Mouse (Mus musculus) forebrain, embryonic 13.5 days (tissue): ENCODE data around the gene Jdp2. TPM values are rescaled to one million over a fixed set of nuclear protein-coding genes. Genes with fewer than 3 reads are reported as not detected.
A peak's percentile ranks its signal among the peaks of the same experiment; 100 is the strongest.

Experiments
- ATAC-seq: fragments of 200-750 bp; cut with Nextera tagmentation; 2 replicates; pipeline ENCODE4 v1.8.0; 2017
- H3K27ac ChIP-seq: fragments of 300-500 bp; sonication (generic); 2 replicates; pipeline ENCODE4 v1.5.1; 2015; ENCODE audit warnings: inconsistent platforms, mild to moderate bottlenecking, moderate library complexity
- H3K27me3 ChIP-seq: fragments of 300-500 bp; sonication (generic); 2 replicates; pipeline ENCODE4 v1.6.1; 2015; ENCODE audit warnings: mild to moderate bottlenecking, inconsistent platforms
- H3K36me3 ChIP-seq: fragments of 300-500 bp; sonication (generic); 2 replicates; pipeline ENCODE4 v1.6.1; 2015; ENCODE audit warnings: mild to moderate bottlenecking, inconsistent platforms; ENCODE audit not compliant: poor library complexity, severe bottlenecking
- H3K4me1 ChIP-seq: fragments of 300-500 bp; sonication (generic); 2 replicates; pipeline ENCODE4 v1.6.1; 2015; ENCODE audit warnings: inconsistent platforms
- H3K4me2 ChIP-seq: fragments of 300-500 bp; sonication (generic); 2 replicates; pipeline ENCODE4 v1.6.1; 2015; ENCODE audit warnings: inconsistent platforms, mild to moderate bottlenecking, moderate library complexity
- H3K4me3 ChIP-seq: fragments of 300-500 bp; sonication (generic); 2 replicates; pipeline ENCODE4 v1.5.1; 2015; ENCODE audit warnings: mild to moderate bottlenecking, inconsistent platforms
- H3K9ac ChIP-seq: fragments of 300-500 bp; sonication (generic); 2 replicates; pipeline ENCODE4 v1.6.1; 2015; ENCODE audit warnings: mild to moderate bottlenecking, inconsistent platforms
- H3K9me3 ChIP-seq: fragments of 300-500 bp; sonication (generic); replicated peaks from 2 replicates; pipeline ENCODE4 v1.6.1; 2016; ENCODE audit warnings: inconsistent platforms
- WGBS: fragments of 180-500 bp; shearing (Covaris S2); methylation state at CpG from one replicate; pipeline ENCODE4 v1.1.7; 2015; 5-methylcytosine and 5-hydroxymethylcytosine counted together
- polyA plus RNA-seq: library from polyadenylated mRNA; unstranded; fragments of >200 nt; fragmentation: Nextera tagmentation; extraction: Ambion mirVana; gene quantifications from 2 replicates; pipeline ENCODE4 v1.2.1, GENCODE M21; 2015

Jdp2 gene
- polyA plus RNA-seq, 1 experiment from 2014 or later: not detected

DNA sequence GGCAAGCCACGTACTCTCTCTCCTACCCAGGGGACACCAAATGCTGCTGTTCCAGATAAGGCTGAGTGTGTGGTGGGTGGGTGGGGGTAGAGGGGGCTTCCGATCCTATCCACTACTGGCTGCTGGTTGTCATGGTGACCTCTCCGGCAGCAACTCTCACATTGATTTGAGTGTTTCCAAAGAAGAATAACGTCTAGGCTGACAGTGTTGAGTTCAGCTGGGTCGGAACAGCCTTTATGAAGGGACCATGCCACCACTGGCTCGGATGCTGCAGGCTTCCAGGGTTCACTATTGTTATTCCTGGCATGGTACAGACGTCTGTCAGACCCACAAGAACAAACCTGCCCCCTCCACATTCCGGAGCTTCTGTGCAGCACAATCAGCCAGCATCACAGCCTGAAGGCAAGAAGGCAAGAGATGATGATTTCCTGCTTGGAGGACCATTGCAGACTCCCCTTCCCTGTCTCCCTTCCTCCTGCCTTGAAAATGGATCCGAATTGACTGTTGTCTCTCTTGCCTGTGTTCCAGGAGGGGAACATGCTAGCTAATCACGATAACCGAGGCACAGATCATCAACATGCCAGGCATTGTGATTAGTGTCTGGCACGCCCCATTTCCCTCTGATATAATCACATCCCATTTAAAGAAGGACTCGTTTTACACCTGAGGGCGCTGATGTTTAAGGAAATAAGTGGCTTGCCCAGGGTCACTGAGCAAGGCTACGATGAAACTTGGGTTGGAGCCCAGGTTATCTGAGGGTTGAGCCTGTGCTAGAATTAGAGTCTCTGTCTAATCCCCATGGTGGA lies 17.4 kb upstream of the Jdp2 start:
- ATAC-seq: peak; percentile 78
- H3K9ac ChIP-seq: peak overlapping the region; percentile 54; the same call in 1 of the 2 replicates
- no peaks in the 10 kb centered on the region for H3K27me3 ChIP-seq
- H3K4me1 ChIP-seq: peaks cover 14% of the 10 kb centered on the region
- H3K4me3 ChIP-seq: no peak overlapping the region
- peak overlapping the region; percentile 51 for H3K27ac ChIP-seq
- 31% methylated on average over 15 of the region's 15 CpGs for WGBS
- H3K4me2 ChIP-seq: peak overlapping the region; percentile 34
- no peaks in the 10 kb centered on the region for H3K36me3 ChIP-seq
- H3K9me3 ChIP-seq: no peaks in the 10 kb centered on the region

DNA sequence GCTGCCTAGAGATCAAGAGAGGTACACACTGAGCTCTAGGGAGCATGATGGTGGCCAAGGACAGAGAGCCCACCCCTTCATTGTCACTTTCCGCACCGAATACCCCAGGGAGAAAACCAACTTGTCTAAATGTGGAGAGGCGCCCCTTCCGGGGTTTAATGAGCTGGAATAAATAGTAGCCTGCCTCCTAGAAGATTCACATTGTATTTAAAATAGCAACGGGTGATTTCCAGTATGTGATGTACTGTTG lies 16.8 kb upstream of the Jdp2 start:
- 59% methylated on average over 5 of the region's 5 CpGs for WGBS
- Histone ChIP-seq H3K9ac (no peak overlapping the region), H3K4me1 (peaks cover 14% of the 10 kb centered on the region), H3K4me2 (0 out of 2 replicates have a peak overlapping the region, but pooled peaks have one; percentile 34), H3K9me3 (no peaks in the 10 kb centered on the region), H3K27ac (0 out of 2 replicates have a peak overlapping the region, but pooled peaks have one; percentile 31), H3K27me3 (no peaks in the 10 kb centered on the region), H3K36me3 (no peaks in the 10 kb centered on the region), H3K4me3 (no peak overlapping the region)
- ATAC-seq: no peak

DNA sequence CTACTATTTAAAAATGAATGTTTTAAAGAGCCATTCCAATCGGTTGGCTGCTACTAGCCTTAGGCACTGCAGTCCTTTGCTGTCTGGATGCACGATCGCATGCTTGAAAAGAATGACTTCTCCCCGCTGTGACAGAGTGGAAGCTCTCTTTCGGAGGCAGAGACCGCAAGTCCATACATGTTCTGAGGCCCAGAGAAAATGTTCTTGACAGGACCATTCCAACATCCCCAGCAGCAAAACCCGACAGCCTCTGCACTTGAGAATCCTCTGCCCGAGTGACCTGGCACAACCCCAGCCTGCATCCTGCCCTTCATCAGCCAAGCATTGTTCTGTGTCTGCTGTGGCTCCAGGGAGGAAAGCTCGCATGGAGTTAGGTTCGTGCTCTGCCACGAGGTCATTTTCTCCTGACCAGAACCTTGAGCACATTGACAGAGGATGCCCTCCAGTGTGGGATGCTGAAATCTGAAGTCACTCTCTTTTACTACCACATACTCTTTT lies 13.0 kb upstream of the Jdp2 start:
- Histone ChIP-seq H3K9me3 (no peaks in the 10 kb centered on the region), H3K36me3 (no peaks in the 10 kb centered on the region), H3K27me3 (no peaks in the 10 kb centered on the region), H3K4me3 (no peak overlapping the region), H3K9ac (no peak overlapping the region), H3K4me1 (peaks cover 14% of the 10 kb centered on the region), H3K4me2 (no peak overlapping the region), H3K27ac (no peak overlapping the region)
- 73% methylated on average over 11 of the region's 11 CpGs for WGBS
- ATAC-seq: no peak

DNA sequence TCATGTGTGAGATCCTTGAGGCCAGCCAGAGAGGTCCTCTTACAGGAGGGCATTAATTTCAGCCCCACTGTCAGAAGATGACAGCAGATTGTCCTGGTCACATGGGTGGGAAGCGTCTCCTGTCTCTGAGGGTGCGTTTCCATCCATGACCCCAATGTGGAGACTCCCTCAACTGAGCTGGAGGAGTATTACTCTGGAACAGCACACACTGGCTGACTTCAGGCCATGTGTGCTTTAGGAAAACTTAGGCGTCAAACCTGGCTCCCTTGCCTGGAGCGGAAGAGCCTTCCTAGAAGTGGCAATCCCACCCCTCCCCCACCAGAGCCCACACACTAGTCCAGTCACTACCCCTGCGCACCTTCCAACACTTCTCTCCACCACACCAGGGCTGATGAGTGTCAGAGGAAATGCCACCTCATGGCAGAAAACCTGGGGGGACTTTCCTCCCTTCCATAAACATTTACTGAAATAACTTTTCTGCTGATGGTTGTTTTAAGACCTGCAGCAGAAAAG lies 8.9 kb upstream of the Jdp2 start:
- ATAC-seq: no peak
- Histone ChIP-seq H3K4me3 (no peak overlapping the region), H3K36me3 (no peaks in the 10 kb centered on the region), H3K4me2 (no peak overlapping the region), H3K27ac (no peak overlapping the region), H3K27me3 (no peaks in the 10 kb centered on the region), H3K9ac (no peak overlapping the region), H3K4me1 (no peaks in the 10 kb centered on the region), H3K9me3 (no peaks in the 10 kb centered on the region)
- WGBS: 73% methylated on average over 5 of the region's 5 CpGs

DNA sequence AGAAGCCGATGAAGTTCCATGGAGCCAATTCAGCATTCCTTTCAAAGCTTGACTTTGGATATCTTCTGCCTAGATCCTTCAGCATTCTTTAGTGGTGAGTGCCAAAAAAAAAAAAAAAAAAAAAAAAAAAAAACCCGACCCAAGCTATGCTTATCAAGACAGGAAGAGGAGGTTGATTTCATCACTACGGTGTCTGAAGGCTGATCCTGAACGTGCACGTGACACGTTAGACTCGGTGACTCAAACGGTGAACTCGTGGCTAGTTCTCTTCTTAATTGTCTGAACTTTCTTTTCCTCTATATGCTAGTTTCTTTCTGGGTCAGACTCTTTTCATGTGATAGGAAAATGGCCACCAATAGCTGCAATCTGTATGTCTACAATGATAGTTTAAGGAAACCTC lies 5.9 kb upstream of the Jdp2 start:
- ATAC-seq: no peak
- no peaks in the 10 kb centered on the region for H3K9me3 ChIP-seq
- H3K27me3 ChIP-seq: peaks cover 8% of the 10 kb centered on the region
- no peak overlapping the region for H3K9ac ChIP-seq
- no peak overlapping the region for H3K4me3 ChIP-seq
- H3K36me3 ChIP-seq: no peaks in the 10 kb centered on the region
- no peak overlapping the region for H3K27ac ChIP-seq
- no peak overlapping the region for H3K4me2 ChIP-seq
- 88% methylated on average over 9 of the region's 9 CpGs for WGBS
- H3K4me1 ChIP-seq: no peaks in the 10 kb centered on the region

DNA sequence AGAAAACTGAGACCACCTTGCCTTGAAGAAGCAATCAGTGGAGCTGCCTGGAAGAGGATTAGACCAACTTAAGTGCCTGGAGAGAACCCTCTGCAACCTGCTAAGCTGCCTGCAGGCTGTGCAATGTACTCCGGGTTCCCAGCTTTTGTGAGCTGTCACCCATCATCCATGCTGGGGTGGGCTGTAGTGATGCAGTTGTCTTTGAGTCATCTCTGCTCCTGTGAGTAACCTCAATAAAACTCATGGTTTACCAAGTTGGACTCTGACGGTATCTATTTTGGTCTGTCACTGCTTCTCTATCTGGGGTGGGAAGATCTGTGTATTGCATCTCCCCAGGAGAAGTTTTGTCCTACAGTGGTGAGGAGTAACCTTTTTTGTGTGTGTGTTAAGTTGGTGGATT lies 4.4 kb upstream of the Jdp2 start:
- Histone ChIP-seq H3K9me3 (no peaks in the 10 kb centered on the region), H3K9ac (no peak overlapping the region), H3K27me3 (peaks cover 14% of the 10 kb centered on the region)

DNA sequence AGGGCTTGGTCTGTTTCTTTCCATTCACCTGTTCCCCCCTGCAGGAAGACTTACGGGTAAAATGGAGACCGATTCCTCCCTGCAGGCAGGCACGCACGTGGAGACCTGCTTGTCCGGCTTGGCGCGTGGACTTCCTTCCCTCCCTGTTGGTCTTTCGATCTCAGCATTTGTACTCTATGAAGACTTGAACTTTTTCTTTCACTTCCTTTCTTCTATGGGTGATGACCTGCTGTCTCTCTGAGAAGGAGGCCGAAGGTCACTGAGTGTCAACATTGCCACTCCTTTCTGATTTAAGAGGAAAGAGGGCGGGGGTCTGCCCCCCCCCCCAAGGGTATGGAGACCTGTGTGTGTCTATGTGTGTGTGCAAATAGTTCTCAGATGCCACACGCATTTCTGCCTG lies 774 bp upstream of the Jdp2 start:
- peak overlapping the region; percentile 86; the same call in 1 of the 2 replicates for H3K9ac ChIP-seq
- no peak for ATAC-seq
- no peaks in the 10 kb centered on the region for H3K9me3 ChIP-seq
- no peaks in the 10 kb centered on the region for H3K36me3 ChIP-seq
- no peak overlapping the region for H3K27ac ChIP-seq
- peak overlapping the region; percentile 71; the same call in 1 of the 2 replicates for H3K4me3 ChIP-seq
- H3K27me3 ChIP-seq: peaks cover 25% of the 10 kb centered on the region
- peaks cover 18% of the 10 kb centered on the region for H3K4me1 ChIP-seq
- H3K4me2 ChIP-seq: peak overlapping the region; percentile 86
- 55% methylated on average over 11 of the region's 11 CpGs for WGBS

More for the DNA sequence above, 4.4 kb upstream of the Jdp2 start:
- Histone ChIP-seq H3K4me2 (no peak overlapping the region), H3K4me3 (no peak overlapping the region), H3K4me1 (peaks cover 8% of the 10 kb centered on the region), H3K36me3 (no peaks in the 10 kb centered on the region), H3K27ac (no peak overlapping the region)
- ATAC-seq: no peak
- WGBS: 91% methylated on average over 2 of the region's 2 CpGs

DNA sequence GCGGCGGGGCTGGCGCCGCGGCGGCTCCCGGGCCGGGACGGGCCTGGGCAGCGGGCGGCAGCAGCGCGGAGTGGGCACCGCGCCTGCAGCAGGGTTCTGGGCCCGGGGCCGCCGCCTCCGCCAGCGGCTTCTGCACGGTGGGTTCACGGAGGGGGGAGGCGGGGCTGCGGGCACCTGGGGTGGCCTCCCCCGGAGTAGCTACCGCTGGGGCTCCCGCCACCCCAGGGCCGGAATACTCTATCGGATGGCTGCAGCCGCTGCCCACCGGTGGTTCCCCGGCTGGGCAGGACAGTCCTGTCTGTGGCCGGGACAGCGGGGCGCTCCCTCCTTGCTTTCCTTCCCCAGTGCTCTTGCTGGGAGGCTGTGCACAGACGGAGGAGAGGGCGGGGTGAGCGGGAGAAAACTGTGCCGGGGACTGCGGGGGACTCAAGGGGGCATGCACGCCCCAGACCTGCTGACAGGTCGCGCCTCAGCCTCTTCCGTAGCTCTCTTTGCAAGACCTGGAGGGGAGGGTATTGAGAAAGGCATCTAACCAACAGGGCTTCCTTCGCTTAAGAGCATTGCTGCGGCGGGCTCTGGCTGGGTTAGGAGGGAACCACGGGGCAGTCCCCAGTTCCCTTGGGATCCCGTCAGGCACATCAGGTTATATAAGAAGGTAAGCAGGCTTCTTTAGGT lies 788 bp downstream of the Jdp2 start:
- Histone ChIP-seq H3K9me3 (no peaks in the 10 kb centered on the region), H3K27ac (peak overlapping the region; percentile 54; the same call in 1 of the 2 replicates), H3K4me3 (peak overlapping the region; percentile 71), H3K4me2 (peak overlapping the region; percentile 86), H3K4me1 (peaks cover 22% of the 10 kb centered on the region), H3K36me3 (no peaks in the 10 kb centered on the region), H3K9ac (peak overlapping the region; percentile 86), H3K27me3 (peaks cover 25% of the 10 kb centered on the region)
- 1% methylated on average over 28 of the region's 49 CpGs for WGBS
- peak; percentile 75 for ATAC-seq

DNA sequence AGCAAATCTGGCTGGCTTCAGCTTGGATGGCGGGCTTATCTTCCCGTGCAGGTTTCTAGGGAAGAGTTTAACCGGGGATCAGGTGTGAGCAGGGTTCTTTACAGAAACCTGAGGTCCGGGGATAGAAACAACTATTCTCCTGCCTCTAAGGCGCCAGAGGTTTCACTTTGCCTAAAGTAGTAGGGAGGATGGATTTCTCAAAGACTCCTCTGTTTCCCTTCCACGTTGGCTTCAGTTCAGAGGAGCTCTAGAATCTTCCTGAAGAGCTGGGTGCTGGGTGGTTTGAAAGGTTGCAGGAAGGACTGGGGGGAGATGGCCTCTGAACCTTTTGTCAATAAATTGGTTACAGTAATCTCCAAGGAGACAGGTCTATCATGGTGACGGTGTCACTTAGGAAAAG lies 1.8 kb downstream of the Jdp2 start:
- Histone ChIP-seq H3K4me3 (no peak overlapping the region), H3K4me2 (peak overlapping the region; percentile 86; the same call in 1 of the 2 replicates), H3K9ac (no peak overlapping the region), H3K27me3 (peaks cover 25% of the 10 kb centered on the region), H3K9me3 (no peaks in the 10 kb centered on the region), H3K4me1 (peaks cover 23% of the 10 kb centered on the region), H3K36me3 (no peaks in the 10 kb centered on the region), H3K27ac (no peak overlapping the region)
- ATAC-seq: no peak
- 52% methylated on average over 7 of the region's 7 CpGs for WGBS

DNA sequence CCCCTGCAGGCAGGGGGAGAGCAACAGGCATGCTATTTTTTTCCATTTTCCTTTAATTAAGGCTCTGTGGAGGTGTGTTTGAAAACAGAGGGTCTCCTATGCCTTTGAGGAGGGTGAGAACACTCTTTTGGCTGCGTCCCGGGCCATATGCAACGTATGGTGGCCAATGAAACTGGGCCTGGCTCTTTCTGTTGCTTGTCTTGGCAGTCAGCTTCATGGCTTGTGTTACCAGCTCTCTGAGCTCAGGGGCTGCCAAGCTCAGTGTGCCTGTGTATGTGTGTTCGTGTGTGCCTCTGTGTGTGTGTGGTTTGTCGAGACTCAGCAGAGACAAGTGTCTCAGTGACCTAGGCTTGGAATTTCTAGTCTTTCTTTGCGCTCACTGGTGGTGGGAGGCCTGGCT lies 2.7 kb downstream of the Jdp2 start:
- H3K9me3 ChIP-seq: no peaks in the 10 kb centered on the region
- no peak overlapping the region for H3K27ac ChIP-seq
- no peak overlapping the region for H3K9ac ChIP-seq
- H3K4me3 ChIP-seq: no peak overlapping the region
- 75% methylated on average over 6 of the region's 6 CpGs for WGBS
- no peaks in the 10 kb centered on the region for H3K36me3 ChIP-seq
- peaks cover 25% of the 10 kb centered on the region for H3K27me3 ChIP-seq
- H3K4me2 ChIP-seq: no peak overlapping the region
- no peak; the same call in 1 of the 2 replicates for ATAC-seq
- H3K4me1 ChIP-seq: peaks cover 23% of the 10 kb centered on the region

DNA sequence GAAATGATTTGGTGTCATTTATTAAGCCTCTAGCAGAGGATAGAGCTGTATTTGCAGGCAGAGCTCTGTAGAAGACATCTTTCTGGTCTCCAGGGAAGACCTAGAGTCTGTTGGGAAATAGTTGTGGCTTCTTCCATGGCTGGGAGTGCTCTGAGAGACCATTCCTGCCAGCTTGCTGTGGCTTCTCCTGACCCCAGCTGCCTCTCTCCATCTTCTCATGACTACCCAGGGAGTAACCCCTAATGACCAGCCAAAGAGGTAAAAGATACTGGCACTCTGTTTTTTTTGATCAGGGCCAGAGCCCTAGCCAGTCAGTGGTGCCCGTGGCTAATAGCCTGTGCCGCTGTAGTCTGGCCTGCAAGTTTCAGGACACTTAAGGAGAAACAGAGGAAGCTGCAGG lies 3.3 kb downstream of the Jdp2 start:
- Histone ChIP-seq H3K36me3 (no peaks in the 10 kb centered on the region), H3K9me3 (no peaks in the 10 kb centered on the region), H3K27ac (no peak overlapping the region), H3K9ac (no peak overlapping the region), H3K4me2 (no peak overlapping the region), H3K4me1 (peaks cover 23% of the 10 kb centered on the region), H3K4me3 (no peak overlapping the region), H3K27me3 (peaks cover 25% of the 10 kb centered on the region)
- 92% methylated on average over 2 of the region's 2 CpGs for WGBS
- ATAC-seq: no peak

DNA sequence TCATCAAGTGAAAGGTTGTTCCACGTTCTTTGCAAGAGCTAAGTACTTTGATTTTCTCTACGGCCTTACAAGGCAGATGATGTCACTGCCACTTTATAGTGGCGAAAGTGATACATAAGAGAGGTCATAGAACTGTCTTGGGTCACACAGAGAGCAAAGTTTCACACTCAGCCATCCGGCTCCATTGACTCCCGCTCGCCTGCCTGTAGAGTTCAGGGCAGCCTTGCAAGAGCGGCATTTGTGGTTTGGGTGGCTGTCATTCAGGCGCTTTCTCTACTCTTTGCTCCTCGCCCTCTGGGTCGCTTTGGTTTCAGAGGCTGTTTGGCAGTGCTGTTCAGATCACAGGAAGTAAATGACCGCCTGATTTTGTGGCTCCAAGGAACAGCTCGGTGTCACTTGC lies 4.0 kb downstream of the Jdp2 start:
- no peak for ATAC-seq
- 82% methylated on average over 12 of the region's 12 CpGs for WGBS
- H3K27ac ChIP-seq: no peak overlapping the region
- peaks cover 19% of the 10 kb centered on the region for H3K27me3 ChIP-seq
- H3K4me3 ChIP-seq: no peak overlapping the region
- H3K4me2 ChIP-seq: no peak overlapping the region
- H3K9me3 ChIP-seq: no peaks in the 10 kb centered on the region
- peaks cover 23% of the 10 kb centered on the region for H3K4me1 ChIP-seq
- no peaks in the 10 kb centered on the region for H3K36me3 ChIP-seq
- no peak overlapping the region for H3K9ac ChIP-seq
